Mouse (Mus musculus) heart, embryonic 16.5 days (tissue): ENCODE measurements around the gene Tlr12. TPM values are rescaled to one million over a fixed set of nuclear protein-coding genes. Genes with fewer than 3 reads are reported as not detected.

Source experiments
- ATAC-seq: fragments of 200-750 bp; cut with Nextera tagmentation; replicated peaks from 2 replicates; pipeline ENCODE4 v1.8.0; 2017; ENCODE audit warnings: moderate number of reproducible peaks; ENCODE audit not compliant: insufficient read depth, low FRiP score; ENCODE audit errors: extremely low read depth
- H3K27ac ChIP-seq: fragments of 300-500 bp; sonication (generic); 2 replicates; pipeline ENCODE4 v1.5.1; 2014; ENCODE audit warnings: mild to moderate bottlenecking, low read length, control low read depth, moderate library complexity
- H3K27me3 ChIP-seq: fragments of 300-500 bp; sonication (generic); 2 replicates; pipeline ENCODE4 v1.6.1; 2014; ENCODE audit warnings: low read length, mixed read lengths; ENCODE audit not compliant: control insufficient read depth, insufficient read depth
- H3K36me3 ChIP-seq: fragments of 300-500 bp; sonication (generic); 2 replicates; pipeline ENCODE4 v1.6.1; 2014; ENCODE audit not compliant: control insufficient read depth, insufficient read depth
- H3K4me1 ChIP-seq: fragments of 300-500 bp; sonication (generic); 2 replicates; pipeline ENCODE4 v1.6.1; 2014; ENCODE audit warnings: low read length, mixed read lengths; ENCODE audit not compliant: control insufficient read depth, insufficient read depth
- H3K4me2 ChIP-seq: fragments of 300-500 bp; sonication (generic); 2 replicates; pipeline ENCODE4 v1.6.1; 2014; ENCODE audit warnings: low read depth, mild to moderate bottlenecking, control low read depth, low read length
- H3K4me3 ChIP-seq: fragments of 300-500 bp; sonication (generic); 2 replicates; pipeline ENCODE4 v1.5.1; 2014; ENCODE audit warnings: mild to moderate bottlenecking, control low read depth, low read length
- H3K9ac ChIP-seq: fragments of 300-500 bp; sonication (generic); 2 replicates; pipeline ENCODE4 v1.6.1; 2014; ENCODE audit warnings: low read length, control low read depth
- H3K9me3 ChIP-seq: fragments of 300-500 bp; sonication (generic); replicated peaks from 2 replicates; pipeline ENCODE4 v1.6.1; 2016; ENCODE audit warnings: low read length; ENCODE audit not compliant: control insufficient read depth
- WGBS: fragments of 180-500 bp; shearing (Covaris S2); extraction: QIAGEN DNeasy Blood & Tissue Kit; methylation state at CpG from one replicate; pipeline ENCODE4 v1.1.7; 2014; 5-methylcytosine and 5-hydroxymethylcytosine counted together
- polyA plus RNA-seq: library from polyadenylated mRNA; unstranded; fragments of >200 nt; fragmentation: Nextera tagmentation; extraction: Ambion mirVana; gene quantifications from 2 replicates; pipeline ENCODE4 v1.2.1, GENCODE M21; 2015

Tlr12 gene
- polyA plus RNA-seq, 1 experiment from 2014 or later: 0.80 TPM

DNA sequence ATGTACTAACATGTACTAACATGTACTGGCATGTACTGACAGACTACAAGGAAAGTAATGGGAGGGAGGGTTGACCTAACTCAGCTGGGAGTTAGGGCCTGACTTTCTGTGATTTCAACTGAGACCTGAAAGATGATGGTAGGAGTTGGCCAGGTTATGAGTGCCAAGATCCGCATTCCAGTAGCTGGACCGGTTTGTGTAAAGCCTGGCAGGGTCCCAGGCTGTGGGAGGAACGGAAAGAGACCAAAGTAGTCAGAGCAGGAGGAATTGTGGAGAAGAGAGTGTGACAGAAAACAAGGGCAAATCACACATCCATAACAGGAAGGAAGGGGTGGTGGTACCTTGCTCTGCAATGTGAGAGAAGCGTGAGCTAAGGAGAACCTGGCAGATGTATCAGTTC is 42.6 kb downstream of the Tlr12 start:
- Histone ChIP-seq H3K27ac (no peak overlapping the region), H3K4me2 (no peak overlapping the region), H3K27me3 (no peaks in the 10 kb centered on the region), H3K4me3 (no peak overlapping the region), H3K9ac (no peak overlapping the region), H3K36me3 (peaks cover 8% of the 10 kb centered on the region), H3K4me1 (no peaks in the 10 kb centered on the region), H3K9me3 (peaks cover 12% of the 10 kb centered on the region; the same call in 1 of the 2 replicates)
- ATAC-seq: no peak
- WGBS: 63% methylated on average over 4 of the region's 4 CpGs

Other genes with a start within 250 kb of the Tlr12 start
- gene Zscan20, start 8.5 kb downstream of the Tlr12 start, polyA plus RNA-seq: 2.9 and 3.1 TPM in 2 replicates
- gene Phc2, start 36.1 kb upstream of the Tlr12 start, polyA plus RNA-seq: 7.5 and 11.0 TPM in 2 replicates
- 0.04 and 0.11 TPM in 2 replicates for gene A3galt2, start 136.7 kb upstream of the Tlr12 start, polyA plus RNA-seq
- 17.2 and 18.2 TPM in 2 replicates for gene Zfp362, start 187.4 kb upstream of the Tlr12 start, polyA plus RNA-seq